Mouse (Mus musculus): ENCODE results near the gene Ppfibp1. TPM values are rescaled to one million over a fixed set of nuclear protein-coding genes. Genes with fewer than 3 reads are reported as not detected.

Ppfibp1 gene
- total RNA-seq, 2 experiments from 2014 or later: 80.7 to 89.8 TPM

DNA sequence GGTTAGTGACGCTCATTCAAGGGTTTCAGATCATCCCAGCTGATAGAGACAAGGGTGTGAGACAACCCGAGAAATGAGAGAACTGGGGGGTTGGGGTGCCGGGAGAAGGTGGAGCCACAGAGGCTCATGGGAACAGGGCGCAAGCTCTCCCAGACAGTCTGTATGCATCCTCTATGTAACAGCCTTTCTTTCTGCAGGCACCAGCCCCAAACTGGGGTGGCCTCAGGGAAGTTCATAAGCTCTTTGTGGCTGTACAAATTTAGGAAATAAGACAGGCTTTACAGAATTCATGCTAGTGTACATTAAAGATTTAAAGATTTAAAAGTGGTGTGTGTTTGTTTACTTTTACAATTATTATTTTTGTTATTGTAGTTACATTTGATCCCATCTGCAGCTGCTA, 8.0 kb upstream of the Ppfibp1 start:
- no peak for DNase-seq
- intact Hi-C loops (cut with DNase I): loop anchor here (5.0 kb wide), 1 partner anchor 112 kb away; no protein-coding TSS in a partner anchor

DNA sequence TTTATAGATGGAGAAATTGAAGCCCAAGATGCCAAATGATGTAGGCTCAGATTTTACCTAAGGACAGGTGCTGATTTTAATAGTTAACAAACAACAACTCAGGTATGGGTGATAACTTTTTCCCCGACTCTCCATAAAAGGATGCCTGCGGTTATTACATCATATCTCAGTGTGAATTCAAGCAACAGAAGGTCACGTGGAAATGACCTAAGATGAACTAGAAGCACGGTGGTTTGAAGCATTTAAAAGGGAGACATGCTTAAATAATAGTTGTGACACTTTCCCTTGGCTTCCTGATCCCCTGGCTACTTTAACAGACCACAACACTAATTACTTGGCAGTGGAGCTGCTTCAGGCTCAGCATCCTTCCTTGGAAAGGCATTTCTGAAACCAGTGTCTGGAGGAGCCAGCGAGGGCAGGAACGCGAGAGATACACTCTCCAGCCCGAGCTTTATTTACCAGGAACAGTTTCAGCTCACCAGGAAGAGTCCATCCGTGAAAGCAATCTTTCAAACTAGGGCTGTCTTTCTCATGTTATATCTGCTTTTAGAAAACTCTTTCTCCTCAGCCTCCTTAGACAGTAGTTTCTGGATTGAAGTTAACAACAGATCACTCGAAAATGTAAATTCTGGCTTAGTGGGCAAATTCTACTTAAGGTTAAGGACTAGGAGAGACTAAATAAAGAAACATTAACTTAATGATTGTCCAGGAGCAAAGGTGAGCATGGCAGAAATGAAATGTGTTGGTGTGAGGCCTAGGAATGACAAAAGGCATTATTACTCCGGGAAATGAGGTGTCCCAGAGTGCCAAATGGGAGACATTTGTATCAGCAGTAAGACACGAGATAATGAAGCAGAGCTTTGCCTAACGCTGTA, 6.2 kb upstream of the Ppfibp1 start:
- no peak for DNase-seq
- intact Hi-C loops (cut with DNase I): loop anchor here (5.0 kb wide), 1 partner anchor 110 kb away; no protein-coding TSS in a partner anchor

DNA sequence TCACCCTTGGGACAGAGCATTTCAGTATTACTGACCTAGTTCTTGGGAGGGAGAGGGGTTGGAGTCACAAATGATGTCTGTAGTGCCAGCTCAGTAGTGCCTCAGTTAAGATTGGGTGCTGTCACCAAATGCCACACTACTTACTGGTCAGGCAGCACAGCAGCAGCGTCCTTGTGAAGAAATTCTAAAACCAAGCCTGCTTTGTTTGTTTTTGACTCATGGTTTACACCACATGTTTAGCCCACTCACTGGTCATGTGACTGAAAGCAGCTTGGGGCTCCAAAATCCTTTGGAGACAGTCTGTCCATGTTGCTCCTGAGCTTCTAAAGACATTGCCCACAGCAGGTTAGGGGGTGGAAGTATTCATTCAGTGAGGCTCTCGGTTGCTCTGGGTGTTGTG, 4.9 kb upstream of the Ppfibp1 start:
- DNase-seq: no peak
- intact Hi-C loops (cut with DNase I): loop anchor here (5.0 kb wide), 1 partner anchor 109 kb away; no protein-coding TSS in a partner anchor

DNA sequence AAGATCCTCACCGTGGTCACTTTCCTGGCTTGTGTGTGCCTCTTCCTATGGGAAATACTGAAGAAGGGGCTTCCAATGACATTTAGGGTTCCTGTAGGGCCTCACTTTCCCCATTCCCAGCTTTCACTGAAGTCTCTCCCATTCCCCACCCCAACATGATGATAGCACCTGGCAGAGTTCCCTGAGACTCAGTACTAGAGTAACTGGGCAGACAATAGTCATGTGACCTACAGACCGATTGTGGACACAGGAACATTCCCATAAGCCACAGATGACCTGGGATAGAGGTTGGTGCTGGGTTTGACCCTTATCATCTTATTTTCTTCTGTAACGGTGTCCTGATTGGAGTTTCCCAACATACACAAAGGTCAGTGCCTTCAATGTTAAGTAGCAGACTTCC, 4.1 kb upstream of the Ppfibp1 start:
- intact Hi-C loops (cut with DNase I): loop anchor here (5.0 kb wide), 1 partner anchor 108 kb away; no protein-coding TSS in a partner anchor
- DNase-seq: no peak

DNA sequence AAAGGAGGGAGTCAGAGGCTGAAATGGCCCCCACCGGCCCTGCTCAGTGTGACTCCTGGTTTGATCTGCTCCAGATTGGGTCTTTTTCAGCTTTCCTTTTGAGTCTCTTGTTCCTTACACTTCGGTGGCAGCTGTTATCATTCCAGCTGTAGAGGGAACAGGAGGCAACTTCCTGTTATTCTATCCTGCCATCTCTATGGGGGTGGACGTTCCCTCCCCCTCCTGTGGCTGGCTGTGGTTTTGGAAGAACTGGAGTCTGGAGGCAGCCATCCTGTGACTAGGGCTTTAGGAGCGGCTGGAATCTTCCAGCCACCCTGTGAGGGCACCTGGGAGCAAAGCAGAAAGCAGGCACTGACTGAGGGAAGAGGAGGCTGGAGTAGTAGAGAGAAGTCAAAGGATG, 3.4 kb upstream of the Ppfibp1 start:
- intact Hi-C loops (cut with DNase I): loop anchor here (5.0 kb wide), 3 partner anchors 48 to 107 kb away; no protein-coding TSS in a partner anchor
- peak in 1 of 2 experiments; percentile 24 for DNase-seq

DNA sequence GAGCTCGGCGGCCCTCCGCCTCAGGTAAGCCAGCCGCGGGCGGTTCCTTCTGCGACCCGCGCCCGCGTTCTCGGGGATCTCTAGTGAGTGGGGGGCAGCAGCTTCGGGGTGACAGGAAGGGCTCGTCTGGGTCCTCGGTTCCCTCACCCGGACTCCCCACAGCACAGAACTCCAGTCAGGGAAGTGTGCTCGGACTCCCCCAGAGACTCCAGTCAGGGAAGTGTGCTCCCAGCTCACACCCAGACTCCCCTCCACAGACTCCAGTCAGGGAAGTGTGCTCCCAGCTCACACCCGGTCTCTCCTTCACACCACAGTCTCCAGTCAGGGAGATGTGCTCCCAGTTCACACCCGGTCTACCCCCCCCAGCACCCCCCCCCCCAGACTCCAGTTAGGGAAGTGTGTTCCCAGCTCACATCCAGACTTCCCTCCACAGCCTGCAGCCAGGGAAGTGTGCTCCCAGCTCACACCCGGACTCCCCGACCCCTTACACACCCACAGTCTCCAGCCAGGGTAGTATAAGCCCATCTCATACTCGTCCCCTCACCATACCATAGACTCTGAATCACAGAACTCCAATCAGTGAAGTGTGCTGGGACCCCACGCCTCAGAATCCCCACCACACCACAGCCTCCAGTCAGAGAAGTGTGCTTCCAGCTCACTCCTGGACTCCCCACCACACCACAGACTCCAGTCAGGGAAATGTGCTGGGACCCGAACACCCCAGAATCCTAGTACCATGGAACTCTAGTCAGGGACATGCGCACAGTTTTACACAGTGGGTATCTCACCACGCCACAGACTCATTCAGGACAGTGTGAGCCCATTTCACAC, 588 bp downstream of the Ppfibp1 start:
- no peak for DNase-seq
- intact Hi-C loops (cut with DNase I): loop anchor here (5.0 kb wide), 2 partner anchors 52 to 73 kb away; no protein-coding TSS in a partner anchor

DNA sequence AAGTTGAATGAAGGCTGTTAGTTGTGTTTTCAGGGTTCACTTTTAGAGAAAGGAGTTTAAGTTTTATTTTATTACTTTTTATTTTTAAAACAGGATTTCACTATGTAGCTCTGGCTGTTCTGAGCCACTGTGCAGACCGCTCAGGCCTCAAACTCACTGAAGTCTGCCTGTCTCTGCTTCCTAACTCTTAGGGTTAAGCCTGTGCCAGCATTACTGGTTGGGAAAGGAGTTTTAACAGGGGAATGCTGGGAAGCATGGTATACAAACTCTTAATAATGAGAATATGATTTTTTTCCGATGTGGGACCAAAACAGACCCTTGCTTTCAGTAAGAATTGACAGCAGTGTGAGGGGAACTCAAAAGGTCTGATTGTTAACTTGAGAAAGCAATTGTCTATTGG, 1.9 kb downstream of the Ppfibp1 start:
- DNase-seq: no peak
- intact Hi-C loops (cut with DNase I): loop anchor here (2.0 to 5.0 kb wide), 2 partner anchors 19 to 37 kb away; no protein-coding TSS in a partner anchor

DNA sequence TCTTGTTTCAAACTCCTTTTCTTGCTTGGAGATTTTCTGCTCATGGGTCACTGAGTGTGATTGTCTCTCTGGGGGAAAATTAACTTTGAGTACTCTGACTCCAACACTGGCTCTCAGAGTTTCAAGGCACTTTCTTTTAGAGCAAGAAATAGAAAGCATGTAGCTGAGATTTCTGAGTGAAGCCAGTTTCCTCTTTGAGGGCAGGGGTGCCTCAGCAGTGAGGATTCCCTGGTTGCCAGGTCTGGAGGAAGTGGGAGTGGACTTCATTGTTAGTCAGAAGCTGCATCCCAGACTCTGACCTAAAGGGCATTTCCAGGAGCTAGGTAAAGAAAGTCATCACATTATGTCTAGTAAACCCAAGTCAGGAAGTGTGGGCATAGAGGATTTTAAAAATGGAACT, 2.3 kb downstream of the Ppfibp1 start:
- DNase-seq: no peak
- intact Hi-C loops (cut with DNase I): loop anchor here (2.0 to 5.0 kb wide), 2 partner anchors 18 to 37 kb away; no protein-coding TSS in a partner anchor

DNA sequence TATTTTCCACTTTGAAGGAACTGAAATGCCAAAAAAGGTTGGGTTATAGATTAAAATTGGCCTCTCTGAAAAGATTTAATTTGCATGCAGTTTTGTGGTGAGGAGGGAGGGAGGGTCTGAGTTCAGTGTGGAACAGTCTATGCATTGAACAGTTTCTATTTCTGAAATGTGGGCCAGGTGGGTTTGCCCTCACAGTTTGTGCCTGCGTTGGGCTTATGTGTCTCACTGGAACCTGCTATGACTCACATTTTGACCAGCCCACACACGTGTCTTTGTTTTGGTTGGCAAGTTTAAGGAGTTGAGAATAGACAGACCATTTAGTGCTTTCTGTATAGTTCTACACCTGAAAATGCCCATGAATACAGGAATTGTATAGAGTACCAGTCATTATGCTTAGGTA, 5.6 kb downstream of the Ppfibp1 start:
- DNase-seq: no peak

DNA sequence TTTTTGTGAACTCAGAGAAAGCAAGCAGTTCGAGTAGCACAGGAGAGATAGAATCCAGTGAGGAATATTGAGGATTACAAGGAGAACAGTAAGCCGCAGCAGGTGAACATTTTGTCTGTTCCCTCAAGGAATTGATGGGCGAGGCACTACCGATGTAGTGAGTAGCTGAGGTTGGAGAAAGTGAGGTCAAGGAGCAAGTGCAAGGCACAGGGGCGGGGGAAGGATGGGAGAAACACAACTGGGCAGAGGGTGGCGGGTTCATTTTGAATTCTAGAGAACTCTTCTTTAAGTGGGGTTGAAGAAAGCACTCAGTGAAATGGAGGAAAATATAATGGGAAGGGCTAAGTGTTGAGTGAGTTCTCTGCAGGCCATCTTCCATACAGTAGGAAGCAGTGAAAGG, 10.4 kb downstream of the Ppfibp1 start:
- intact Hi-C loops (cut with DNase I): no loop called here
- no peak for DNase-seq

More for the DNA sequence above, 5.6 kb downstream of the Ppfibp1 start:
- intact Hi-C loops (cut with DNase I): loop anchor here (5.0 kb wide), 1 partner anchor 33 kb away; no protein-coding TSS in a partner anchor

DNA sequence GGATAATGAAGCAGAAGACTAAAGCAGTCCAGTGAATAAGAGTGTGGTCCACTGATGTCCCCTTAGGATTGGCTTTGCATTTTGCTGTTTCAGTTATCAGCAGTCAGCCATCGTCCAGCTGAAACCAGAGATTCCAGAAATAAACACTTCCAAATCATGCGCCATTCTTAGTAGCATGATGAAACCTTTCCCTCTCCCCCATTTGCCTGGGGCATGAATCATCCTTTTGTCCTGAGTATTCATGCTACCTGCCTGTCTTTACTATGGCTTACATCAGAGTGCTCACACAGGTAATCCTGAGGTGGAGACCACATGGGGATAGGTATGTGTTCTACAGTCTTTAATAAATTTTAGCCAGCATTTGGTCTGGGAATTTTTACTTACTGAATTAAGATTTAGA, 11.4 kb downstream of the Ppfibp1 start:
- intact Hi-C loops (cut with DNase I): no loop called here
- no peak for DNase-seq

DNA sequence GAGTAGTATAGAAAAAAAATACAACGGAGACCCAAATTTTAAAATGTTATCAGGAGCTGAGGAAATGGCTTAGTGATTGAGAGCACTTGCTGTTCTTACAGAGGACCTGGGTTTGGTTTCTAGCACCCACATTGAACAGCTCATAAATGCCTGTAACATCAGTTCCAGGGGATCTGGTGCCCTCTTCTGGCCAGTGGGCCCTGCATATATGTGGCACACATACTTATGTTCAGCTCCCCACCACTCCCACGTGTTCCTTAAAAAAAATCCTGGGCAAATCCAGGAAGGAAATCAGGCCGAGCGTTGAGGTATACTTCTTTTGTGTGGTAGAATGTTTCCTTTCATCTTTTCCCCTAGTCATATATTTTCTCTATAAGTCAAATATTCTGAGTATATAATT, 13.6 kb downstream of the Ppfibp1 start:
- DNase-seq: no peak
- intact Hi-C loops (cut with DNase I): no loop called here

DNA sequence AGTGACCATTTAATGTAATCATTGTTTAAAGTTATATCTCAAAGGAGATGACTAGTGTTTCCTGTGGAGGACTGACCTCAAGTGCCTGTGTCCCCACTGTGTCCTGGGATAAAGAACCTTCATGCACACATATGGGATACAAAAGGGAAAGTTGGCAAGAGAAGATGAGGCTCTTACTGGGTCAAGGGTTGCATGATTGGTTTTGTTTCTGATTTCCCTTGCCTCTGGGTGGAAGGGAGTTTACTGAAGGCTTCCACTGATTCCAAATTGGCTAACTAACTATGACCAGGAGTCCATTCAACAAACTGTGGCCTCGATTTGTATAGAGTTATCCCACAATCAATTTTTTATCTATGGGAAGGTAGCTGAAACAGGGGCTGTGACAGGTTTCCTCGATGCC, 15.3 kb downstream of the Ppfibp1 start:
- intact Hi-C loops (cut with DNase I): no loop called here
- no peak for DNase-seq

DNA sequence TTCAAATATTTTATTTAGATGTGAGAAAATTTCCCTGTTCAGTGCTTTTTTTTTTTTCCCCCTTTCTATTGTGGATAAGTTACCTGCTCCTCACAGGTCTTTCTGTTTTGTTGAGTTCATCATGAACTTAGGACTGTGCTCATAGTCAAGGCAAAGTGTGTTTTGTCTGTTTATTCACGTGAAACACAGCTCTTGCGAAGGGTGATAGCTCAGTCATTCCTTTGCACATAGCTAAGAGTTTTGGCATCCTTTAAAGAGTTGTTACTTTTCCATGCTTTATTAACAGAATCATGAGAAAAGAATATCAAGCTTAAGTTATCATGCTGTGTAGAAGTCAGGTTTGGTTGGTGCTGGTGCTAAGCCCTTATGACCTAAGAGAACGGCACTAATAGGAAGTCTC, 16.4 kb downstream of the Ppfibp1 start:
- intact Hi-C loops (cut with DNase I): no loop called here

DNA sequence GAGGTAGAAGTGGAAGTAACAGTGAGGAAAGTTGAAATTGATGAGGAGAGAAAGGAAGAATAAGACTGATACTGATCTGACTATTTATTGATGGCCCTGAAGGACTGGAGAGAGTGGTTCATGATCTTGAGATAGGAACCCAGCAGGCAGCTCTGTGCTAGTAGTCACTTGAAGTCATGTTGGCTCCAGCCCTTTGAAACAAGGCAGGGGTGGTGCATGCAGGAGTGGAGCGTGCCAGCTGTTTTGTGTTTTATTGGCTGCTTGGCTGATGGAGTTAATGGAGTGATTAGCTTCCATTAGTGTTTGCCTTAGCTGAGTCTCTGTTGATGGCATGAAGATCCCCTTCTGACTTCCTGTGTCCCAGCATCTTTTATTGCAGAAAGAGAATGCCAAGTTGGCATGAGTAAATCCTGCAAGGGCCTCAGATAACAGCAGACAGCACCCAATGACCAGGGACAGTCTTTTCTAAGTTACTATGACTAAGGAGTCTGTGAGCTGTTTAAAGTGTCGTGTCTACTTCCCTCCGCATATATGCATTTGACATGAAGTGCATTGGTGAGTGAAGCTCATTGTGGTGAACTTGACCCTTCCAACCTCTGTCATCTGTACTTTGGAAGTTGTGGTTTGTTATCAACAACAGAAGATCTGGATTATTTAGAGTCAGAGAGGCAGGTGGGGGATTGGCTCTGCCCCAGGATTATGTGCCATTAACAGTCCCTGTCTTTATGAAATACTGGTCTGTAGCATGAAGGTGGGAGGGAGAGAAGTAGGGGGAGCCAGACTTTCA, 17.9 kb downstream of the Ppfibp1 start:
- intact Hi-C loops (cut with DNase I): no loop called here
- no peak for DNase-seq

More for the DNA sequence above, 16.4 kb downstream of the Ppfibp1 start:
- no peak for DNase-seq

DNA sequence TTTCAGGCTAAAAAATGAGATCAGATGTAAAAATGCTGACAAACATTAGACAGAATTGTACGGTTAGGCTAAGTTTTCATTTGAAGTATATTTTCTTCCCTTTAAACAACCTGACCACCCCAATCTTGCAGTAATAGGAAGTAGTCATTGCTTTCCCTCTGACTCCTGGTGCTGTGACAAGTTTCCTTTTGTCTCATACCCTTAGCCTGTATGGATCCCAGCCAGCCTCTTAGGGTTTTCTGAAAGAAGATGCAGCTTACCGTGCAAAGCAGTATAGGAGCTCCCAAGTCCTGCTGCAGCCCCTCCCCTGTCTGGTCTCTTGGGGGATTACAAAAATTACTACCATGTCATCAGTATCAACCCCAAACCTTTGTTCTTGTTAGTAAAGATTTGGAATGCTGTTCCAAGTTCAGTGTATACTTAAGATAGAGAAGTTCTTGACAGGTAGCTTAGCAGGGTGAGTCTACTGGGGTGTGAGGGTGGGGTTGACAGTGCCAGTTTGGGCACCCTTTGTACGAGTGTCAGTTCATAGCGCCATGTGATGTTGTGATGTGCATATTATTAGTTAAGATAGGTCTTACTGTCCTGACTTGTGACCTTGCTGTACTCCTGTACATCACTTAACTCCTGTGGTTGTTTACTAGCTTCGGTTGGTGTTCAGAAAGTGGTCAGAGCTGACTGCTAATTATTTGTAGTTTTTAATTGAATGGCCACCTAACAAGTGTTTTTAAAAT, 18.9 kb downstream of the Ppfibp1 start:
- intact Hi-C loops (cut with DNase I): no loop called here
- DNase-seq: no peak

DNA sequence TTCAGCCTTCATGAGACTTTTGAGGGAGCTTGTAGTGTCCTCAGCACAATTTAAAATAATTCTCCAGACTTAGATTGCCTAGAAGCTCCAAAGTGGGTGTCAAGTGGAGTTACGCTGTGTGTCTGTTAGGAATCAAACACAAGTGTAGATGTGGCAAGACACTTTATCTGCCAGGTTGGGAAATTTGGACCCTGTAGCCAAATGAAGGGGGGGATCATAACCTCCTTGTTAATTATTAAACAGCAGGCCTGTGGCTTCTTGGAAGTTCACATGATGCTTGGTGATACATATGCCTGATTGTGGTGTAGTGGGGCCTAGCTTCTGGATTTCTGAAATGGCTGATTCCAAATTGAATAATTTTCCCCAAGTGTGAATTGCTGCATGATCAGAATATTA, 19.5 kb downstream of the Ppfibp1 start:
- no peak for DNase-seq
- intact Hi-C loops (cut with DNase I): loop anchor here (2.0 kb wide), 1 partner anchor 17 kb away; no protein-coding TSS in a partner anchor

DNA sequence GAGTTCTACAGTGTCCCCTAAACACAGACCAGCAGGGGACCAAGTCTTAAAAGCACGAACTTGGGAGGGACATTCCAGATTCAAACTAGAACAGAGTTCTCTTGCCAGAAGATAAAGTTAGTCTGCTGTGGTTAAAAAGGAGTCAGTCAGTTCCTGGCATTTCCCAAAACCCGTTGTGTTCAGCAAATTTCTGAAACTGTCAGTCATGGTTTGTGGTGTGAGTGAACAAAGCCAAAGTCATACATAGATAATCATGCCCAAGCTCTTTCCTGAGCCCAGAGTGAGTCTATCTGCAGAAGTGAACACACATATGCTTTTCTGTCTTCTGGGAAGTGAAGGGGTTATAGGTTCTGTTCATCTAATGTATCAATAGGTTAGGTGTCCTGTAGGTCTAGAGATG, 20.5 kb downstream of the Ppfibp1 start:
- intact Hi-C loops (cut with DNase I): loop anchor here (2.0 kb wide), 1 partner anchor 18 kb away; no protein-coding TSS in a partner anchor
- DNase-seq: no peak
